ENCODE assay signal across 15 mouse cellular contexts in the genomic region with DNA sequence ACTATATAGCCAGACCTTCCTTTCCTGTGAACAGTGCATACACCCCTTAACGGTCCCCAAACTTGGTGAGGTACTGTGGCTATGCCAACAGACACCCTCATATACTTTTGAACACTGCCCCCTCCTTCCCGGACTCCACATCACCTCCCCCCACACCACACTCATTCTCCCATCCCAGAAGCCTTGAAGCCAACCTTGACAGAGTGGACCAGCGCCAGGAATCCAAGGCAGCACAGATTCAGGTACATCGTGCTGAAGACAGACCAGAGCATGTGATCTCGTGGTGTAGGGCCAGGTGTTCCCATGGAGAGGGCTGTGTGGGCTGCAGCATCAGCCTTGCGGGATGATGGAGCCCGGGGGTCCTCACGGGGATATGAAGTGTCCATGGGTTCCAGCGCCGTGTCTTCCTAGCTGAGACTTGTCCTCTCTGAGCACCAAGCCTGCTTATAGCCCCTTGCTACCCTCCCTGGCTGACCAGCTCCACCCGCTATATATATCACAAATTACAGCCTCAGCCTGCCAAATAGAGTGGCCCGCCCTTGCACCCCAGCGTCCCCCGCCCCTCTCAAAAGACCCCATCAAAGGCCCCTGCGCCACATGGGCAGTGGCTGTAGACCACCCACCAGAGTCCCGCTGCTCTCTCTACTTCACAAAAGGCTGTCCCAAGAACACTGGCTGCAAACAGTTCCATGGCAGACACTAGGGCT. TPM values are rescaled to one million over a fixed set of nuclear protein-coding genes. Genes with fewer than 3 reads are reported as not detected.
DNase-seq lines count a peak whose midpoint lies in the region; ATAC-seq and TF ChIP-seq lines count a peak whose summit lies in the region.
"Had no signal": no experiment of that assay in that cellular context is flagged by ENCODE, and none has a peak within 500 bp of the region (broad histone marks: within the 10 kb centered on the region; RNA-seq: fewer than 3 reads in every experiment).

Gene Ifitm5 (minus strand): TSS at position 468 of the 707 bp plus-strand sequence.

- no peak for TF ChIP-seq CTCF in heart, adult 2 months (IDR thresholded peaks at IDR 0.05)
- no peak for TF ChIP-seq CTCF in kidney, postnatal 0 days (IDR thresholded peaks at IDR 0.05; ENCODE audit: low read depth)

- intact Hi-C loops in heart, adult 2 months (cut with DNase I), result no loop called here

- in situ Hi-C loops in ES-E14 (cut with MboI; ENCODE audit: low sequenced_read_pairs in 2 of 2, unreplicated experiment in 2 of 2), result loop anchor here in 1 of 2 experiments (10.0 kb wide), 1 partner anchor 95 kb away; no protein-coding TSS in a partner anchor

- no peaks in the 10 kb centered on the region for H3K9me3 ChIP-seq in heart, embryonic 11.5 days (replicated peaks; ENCODE audit: control insufficient read depth, low read length)
- H3K9me3 ChIP-seq in kidney, postnatal 0 days (replicated peaks; ENCODE audit: low read length), result no peaks in the 10 kb centered on the region
- H3K9me3 ChIP-seq in ES-E14 (ENCODE audit: control insufficient read depth, insufficient read depth, low read depth, low read length), result no peaks in the 10 kb centered on the region
- H3K9me3 ChIP-seq in intestine, embryonic 16.5 days (ENCODE audit: control insufficient read depth, low read length), result no peaks in the 10 kb centered on the region
- H3K9me3 ChIP-seq: forebrain, embryonic 12.5 days; liver, embryonic 15.5 days had no signal

- ATAC-seq in heart, embryonic 11.5 days (replicated peaks; ENCODE audit: insufficient number of reproducible peaks, low FRiP score, low TSS enrichment), result no peak
- no peak for ATAC-seq in kidney, postnatal 0 days (replicated peaks; ENCODE audit: low FRiP score, low read depth)
- ATAC-seq in intestine, embryonic 16.5 days, result no peak
- ATAC-seq: Patski had no signal

- TF ChIP-seq POLR2A in heart, adult 2 months (IDR thresholded peaks at IDR 0.05; ENCODE audit: insufficient read depth, low read depth, low read length), result no peak

- no peak for DNase-seq in heart, adult 2 months
- DNase-seq in kidney, postnatal 0 days (ENCODE audit: low spot score), result no peak
- no peak for DNase-seq in kidney, postnatal 10 days
- no peak for DNase-seq in ES-E14 (ENCODE audit: low read depth, low spot score)
- DNase-seq in right cerebral cortex, adult 2 months (ENCODE audit: low spot score in 2 of 2), result no peak
- DNase-seq in right cerebral cortex, adult 18-20 months, result no peak
- DNase-seq: gastrocnemius, postnatal 14 days; right cerebral cortex, postnatal 4 days had no signal

- H3K4me3 ChIP-seq in heart, adult 2 months, result peak within 1 kb of the TSS; percentile 38; the same call in 1 of the 2 replicates
- no peak within 1 kb of the TSS for H3K4me3 ChIP-seq in heart, embryonic 11.5 days (ENCODE audit: low read depth, low read length)
- H3K4me3 ChIP-seq in kidney, postnatal 0 days (replicated peaks; ENCODE audit: low read depth, low read length), result no peak within 1 kb of the TSS
- no peak within 1 kb of the TSS for H3K4me3 ChIP-seq in ES-E14 (ENCODE audit: insufficient read depth in 1 of 2, low read depth in 1 of 2, low read length in 2 of 2, poor library complexity in 1 of 2, severe bottlenecking in 1 of 2)
- no peak within 1 kb of the TSS for H3K4me3 ChIP-seq in intestine, embryonic 16.5 days (ENCODE audit: low read length)
- H3K4me3 ChIP-seq: forebrain, embryonic 12.5 days; liver, embryonic 15.5 days; myocyte had no signal

- WGBS in heart, adult 2 months, result 83% methylated on average over 16 of the region's 16 CpGs
- WGBS in heart, embryonic 11.5 days (ENCODE audit: insufficient replicate concordance), result 87% methylated on average over 16 of the region's 16 CpGs
- 58% methylated on average over 16 of the region's 16 CpGs for WGBS in kidney, postnatal 0 days
- WGBS in intestine, embryonic 16.5 days, result 78% methylated on average over 16 of the region's 16 CpGs

- H3K9ac ChIP-seq in heart, adult 2 months (ENCODE audit: low read depth, low read length), result peak within 1 kb of the TSS; percentile 56
- no peak within 1 kb of the TSS for H3K9ac ChIP-seq in heart, embryonic 11.5 days (ENCODE audit: low read depth, low read length)
- H3K9ac ChIP-seq in kidney, postnatal 0 days (ENCODE audit: low read depth, low read length), result 0 out of 2 replicates have a peak within 1 kb of the TSS, but pooled peaks have one; percentile 5
- no peak within 1 kb of the TSS; the same call in 1 of the 2 replicates for H3K9ac ChIP-seq in ES-E14 (ENCODE audit: insufficient read depth, low read depth, low read length, poor library complexity, severe bottlenecking)
- peak within 1 kb of the TSS; percentile 54; the same call in 1 of the 2 replicates for H3K9ac ChIP-seq in intestine, embryonic 16.5 days (ENCODE audit: low read depth, low read length)
- H3K9ac ChIP-seq: forebrain, embryonic 12.5 days; liver, embryonic 15.5 days had no signal

- H3K27ac ChIP-seq in heart, adult 2 months, result peak within 1 kb of the TSS; percentile 87
- H3K27ac ChIP-seq in heart, embryonic 11.5 days (ENCODE audit: low read depth, low read length), result no peak within 1 kb of the TSS
- H3K27ac ChIP-seq in kidney, postnatal 0 days, result peak within 1 kb of the TSS; percentile 52
- peak within 1 kb of the TSS; percentile 17; the same call in 1 of the 2 replicates for H3K27ac ChIP-seq in ES-E14 (ENCODE audit: insufficient read depth, low read depth, low read length, poor library complexity, severe bottlenecking)
- H3K27ac ChIP-seq in intestine, embryonic 16.5 days (ENCODE audit: low read length), result peak within 1 kb of the TSS; percentile 68
- H3K27ac ChIP-seq: forebrain, embryonic 12.5 days; liver, embryonic 15.5 days had no signal

- H3K27me3 ChIP-seq in heart, adult 2 months (ENCODE audit: control insufficient read depth, insufficient read depth, low read length), result no peaks in the 10 kb centered on the region
- H3K27me3 ChIP-seq in heart, embryonic 11.5 days (ENCODE audit: control insufficient read depth, insufficient read depth, low read length), result no peaks in the 10 kb centered on the region
- H3K27me3 ChIP-seq in kidney, postnatal 0 days (ENCODE audit: insufficient read depth, low read length), result no peaks in the 10 kb centered on the region
- H3K27me3 ChIP-seq in intestine, embryonic 16.5 days (replicated peaks; ENCODE audit: control insufficient read depth, insufficient read depth, low read length), result no peaks in the 10 kb centered on the region
- H3K27me3 ChIP-seq: forebrain, embryonic 12.5 days; liver, embryonic 15.5 days; Patski had no signal

- no peak within 1 kb of the TSS for H3K4me2 ChIP-seq in heart, embryonic 11.5 days
- no peak within 1 kb of the TSS; the same call in 1 of the 2 replicates for H3K4me2 ChIP-seq in kidney, postnatal 0 days (ENCODE audit: low read length)
- H3K4me2 ChIP-seq in intestine, embryonic 16.5 days (ENCODE audit: low read depth, low read length), result no peak within 1 kb of the TSS; the same call in 1 of the 2 replicates
- H3K4me2 ChIP-seq: forebrain, embryonic 12.5 days; liver, embryonic 15.5 days had no signal

- no peaks in the 10 kb centered on the region; the same call in 1 of the 2 replicates for H3K36me3 ChIP-seq in heart, adult 2 months (ENCODE audit: control insufficient read depth, insufficient read depth, low read length)
- no peaks in the 10 kb centered on the region for H3K36me3 ChIP-seq in heart, embryonic 11.5 days (ENCODE audit: control insufficient read depth, insufficient read depth, low read length)
- H3K36me3 ChIP-seq in kidney, postnatal 0 days (ENCODE audit: insufficient read depth, low read length), result 0 out of 2 replicates have a peak, but pooled peaks cover 18% of the 10 kb centered on the region
- peaks cover 52% of the 10 kb centered on the region for H3K36me3 ChIP-seq in ES-E14 (ENCODE audit: control insufficient read depth, insufficient read depth, low read length, poor library complexity, severe bottlenecking)
- peaks cover 25% of the 10 kb centered on the region for H3K36me3 ChIP-seq in intestine, embryonic 16.5 days (ENCODE audit: control insufficient read depth, insufficient read depth, low read length)

- 0 out of 2 replicates have a peak, but pooled peaks cover 2% of the 10 kb centered on the region for H3K79me2 ChIP-seq in heart, adult 2 months (replicated peaks; ENCODE audit: control insufficient read depth, insufficient read depth, low read length)

- H3K4me1 ChIP-seq in heart, adult 2 months (ENCODE audit: control insufficient read depth, insufficient read depth, low read length), result peaks cover 50% of the 10 kb centered on the region
- H3K4me1 ChIP-seq in heart, embryonic 11.5 days (ENCODE audit: control insufficient read depth, insufficient read depth, low read length), result peaks cover 10% of the 10 kb centered on the region
- peaks cover 26% of the 10 kb centered on the region for H3K4me1 ChIP-seq in kidney, postnatal 0 days (replicated peaks; ENCODE audit: insufficient read depth, low read length)
- peaks cover 12 to 31% of the 10 kb centered on the region in 2 experiments for H3K4me1 ChIP-seq in ES-E14 (ENCODE audit: control insufficient read depth in 2 of 2, insufficient read depth in 2 of 2, low read length in 2 of 2, poor library complexity in 1 of 2)
- peaks cover 40% of the 10 kb centered on the region for H3K4me1 ChIP-seq in intestine, embryonic 16.5 days (ENCODE audit: control insufficient read depth, insufficient read depth, low read length)

- TF ChIP-seq EP300 in heart, adult 2 months (IDR thresholded peaks at IDR 0.05; ENCODE audit: insufficient read depth, low read depth, low read length), result no peak

TF ChIP-seq in ES-E14, 5 proteins besides CTCF, POLR2A, EP300 and RAD21:
- TF ChIP-seq ZC3H11A (IDR thresholded peaks at IDR 0.05; ENCODE audit: borderline replicate concordance, low read depth, low read length) (no peak), HCFC1 (IDR thresholded peaks at IDR 0.05; ENCODE audit: borderline replicate concordance, insufficient read depth, low read length) (no peak), ZNF384 (IDR thresholded peaks at IDR 0.05; ENCODE audit: low read depth, low read length) (no peak), CHD2 (IDR thresholded peaks at IDR 0.05; ENCODE audit: low read depth, low read length) (no peak), MAFK (IDR thresholded peaks at IDR 0.05; ENCODE audit: insufficient read depth, low read depth, low read length) (no peak)

RNA-seq across cellular contexts. Expression of gene Ifitm5, which starts in this region (rescaled TPM):
- under 1 TPM; 0.32 to 0.34 TPM for total RNA-seq in heart, adult 2 months (2021)
- polyA plus RNA-seq in heart, adult 2 months (2012; rRNA removed), result 1.1 and 2.0 TPM in 2 replicates
- 0.34 TPM in 1 of 2 replicates, not detected in the other for polyA plus RNA-seq in heart, embryonic 11.5 days (2014; fragmentation: Nextera tagmentation; extraction: Ambion mirVana)
- polyA plus RNA-seq in kidney, postnatal 0 days (2015; fragmentation: Nextera tagmentation; extraction: Ambion mirVana), result 1.5 and 2.2 TPM in 2 replicates
- total RNA-seq in ES-E14 (2012; rRNA removed), result 7.7 and 18.6 TPM in 2 replicates
- 2.0 and 2.4 TPM in 2 replicates for polyA plus RNA-seq in intestine, embryonic 16.5 days (2015; fragmentation: Nextera tagmentation; extraction: Ambion mirVana)
- total RNA-seq: gastrocnemius, postnatal 14 days; layer of hippocampus, adult 8-10 months had no signal

Comparison
In these comparisons a context has a peak if more than half of its experiments do, and no peak if none do; other contexts are left out.
1. H3K9ac ChIP-seq: peak in heart, adult 2 months (single experiment), kidney, postnatal 0 days (single experiment) and intestine, embryonic 16.5 days (single experiment); none in heart, embryonic 11.5 days (single experiment) and ES-E14 (single experiment).